Comparison of ENCODE assay signal across 16 mouse cellular contexts in the genomic region with DNA sequence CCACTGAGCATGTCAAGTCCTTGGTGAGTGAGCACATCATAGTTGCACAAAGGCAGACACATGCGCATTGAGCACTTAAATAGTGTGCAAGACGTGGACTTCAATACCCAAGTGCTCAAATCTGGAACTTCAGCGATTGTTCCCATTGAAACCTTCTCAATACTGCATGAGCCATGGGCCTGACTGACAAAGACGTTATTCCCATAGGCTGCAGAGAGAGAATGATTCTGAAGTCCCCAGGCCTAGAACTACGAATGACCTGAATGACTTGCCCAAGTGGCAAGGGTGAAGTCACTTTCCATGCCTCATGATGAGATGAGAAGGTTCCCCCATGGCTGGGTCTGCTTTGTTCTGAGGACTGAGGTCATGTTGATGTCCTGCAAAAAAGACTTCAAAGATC.
"Had no signal": no experiment of that assay in that cellular context is flagged by ENCODE, and none has a peak within 500 bp of the region (broad histone marks: within the 10 kb centered on the region; RNA-seq: fewer than 3 reads in every experiment).

No protein-coding gene starts in this region.

- DNase-seq: retina, postnatal 1 day; right cerebral cortex, adult 18-20 months; right cerebral cortex, postnatal 14 days; right cerebral cortex, postnatal 25 days; right cerebral cortex, postnatal 4 days; spleen, adult 18-20 months; thymus, adult 18-20 months; thymus, adult 2 months; thymus, postnatal 14 days; thymus, postnatal 25 days; thymus, postnatal 36 days; thymus, postnatal 4 days had no signal

- H3K27ac ChIP-seq: neural tube, embryonic 13.5 days; neural tube, embryonic 15.5 days; stomach, embryonic 15.5 days; stomach, postnatal 0 days had no signal

- H3K9ac ChIP-seq: neural tube, embryonic 13.5 days; neural tube, embryonic 15.5 days; stomach, embryonic 15.5 days had no signal

- H3K36me3 ChIP-seq: neural tube, embryonic 13.5 days; neural tube, embryonic 15.5 days; stomach, embryonic 15.5 days had no signal

- H3K4me3 ChIP-seq: neural tube, embryonic 13.5 days; neural tube, embryonic 15.5 days; stomach, embryonic 15.5 days had no signal

- H3K27me3 ChIP-seq: neural tube, embryonic 13.5 days; neural tube, embryonic 15.5 days; stomach, embryonic 15.5 days had no signal

- H3K9me3 ChIP-seq: neural tube, embryonic 13.5 days; neural tube, embryonic 15.5 days; stomach, embryonic 15.5 days had no signal

- H3K4me2 ChIP-seq: neural tube, embryonic 13.5 days; neural tube, embryonic 15.5 days; stomach, embryonic 15.5 days had no signal
